Mouse (Mus musculus): Measurements from ENCODE around the gene Lhfpl3. TPM values are rescaled to one million over a fixed set of nuclear protein-coding genes. Genes with fewer than 3 reads are reported as not detected.
A peak's percentile ranks its signal among the peaks of the same experiment; 100 is the strongest.

Gene Lhfpl3
- polyA plus RNA-seq, 1 experiment from 2014 or later = 1.1 TPM

DNA sequence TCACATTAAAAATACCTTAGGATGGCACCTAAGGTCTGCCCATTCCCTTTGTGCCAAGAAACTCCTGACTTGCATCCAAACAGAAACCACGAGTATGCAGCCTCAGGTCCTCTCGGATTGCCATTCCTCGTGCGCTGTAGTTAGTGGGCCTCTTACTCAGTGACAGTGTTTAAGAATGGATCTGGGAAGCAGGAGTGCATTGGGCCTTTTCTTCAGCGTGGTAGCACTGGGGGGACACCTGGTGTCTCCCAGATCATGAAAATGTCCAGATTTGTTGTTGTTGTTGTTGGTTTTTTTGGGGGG, 289.8 kb downstream of the Lhfpl3 start:
- Histone ChIP-seq H3K27me3 (ENCODE audit: control insufficient read depth, insufficient read depth, low read length) (no peaks in the 10 kb centered on the region), H3K4me2 (replicated peaks; ENCODE audit: low read depth, low read length) (no peak overlapping the region), H3K36me3 (ENCODE audit: control insufficient read depth, insufficient read depth, low read length) (no peaks in the 10 kb centered on the region), H3K9me3 (ENCODE audit: control insufficient read depth, low read length) (no peaks in the 10 kb centered on the region), H3K4me1 (replicated peaks; ENCODE audit: control insufficient read depth, insufficient read depth, low read length) (no peaks in the 10 kb centered on the region), H3K4me3 (ENCODE audit: low read depth, low read length) (no peak overlapping the region), H3K9ac (ENCODE audit: low read depth, low read length) (no peak overlapping the region), H3K27ac (ENCODE audit: low read depth, low read length) (no peak overlapping the region)
- WGBS = 79% methylated on average over 5 of the region's 5 CpGs
- no peak for DNase-seq (ENCODE audit: low spot score)
- no peak for ATAC-seq (ENCODE audit: low FRiP score)

DNA sequence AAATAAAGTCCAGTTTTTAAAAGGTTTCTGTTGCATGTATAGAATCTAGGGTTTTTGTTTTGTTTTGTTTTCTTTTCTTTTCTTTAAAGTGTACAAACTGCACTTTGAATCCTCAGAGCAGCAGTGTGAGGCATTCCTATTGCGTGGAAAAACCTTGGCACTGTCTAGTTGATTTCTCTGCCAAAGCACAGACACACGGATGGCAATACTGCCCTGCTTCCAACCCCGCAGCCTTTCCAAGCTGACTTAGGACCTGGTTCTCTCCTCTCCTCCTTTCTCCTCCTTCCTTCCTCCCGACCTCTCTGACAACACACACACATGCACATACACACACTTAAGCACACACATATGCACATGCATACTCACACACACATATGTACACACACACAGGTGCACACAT, 294.6 kb downstream of the Lhfpl3 start:
- no peaks in the 10 kb centered on the region for H3K36me3 ChIP-seq (ENCODE audit: control insufficient read depth, insufficient read depth, low read length)
- DNase-seq (ENCODE audit: low spot score) = no peak
- H3K27me3 ChIP-seq (ENCODE audit: control insufficient read depth, insufficient read depth, low read length) = no peaks in the 10 kb centered on the region
- no peaks in the 10 kb centered on the region for H3K9me3 ChIP-seq (ENCODE audit: control insufficient read depth, low read length)
- H3K4me1 ChIP-seq (replicated peaks; ENCODE audit: control insufficient read depth, insufficient read depth, low read length) = no peaks in the 10 kb centered on the region
- H3K4me2 ChIP-seq (replicated peaks; ENCODE audit: low read depth, low read length) = no peak overlapping the region
- ATAC-seq (ENCODE audit: low FRiP score) = no peak
- no peak overlapping the region for H3K27ac ChIP-seq (ENCODE audit: low read depth, low read length)
- H3K4me3 ChIP-seq (ENCODE audit: low read depth, low read length) = no peak overlapping the region
- WGBS = 81% methylated on average over 4 of the region's 4 CpGs
- H3K9ac ChIP-seq (ENCODE audit: low read depth, low read length) = no peak overlapping the region

DNA sequence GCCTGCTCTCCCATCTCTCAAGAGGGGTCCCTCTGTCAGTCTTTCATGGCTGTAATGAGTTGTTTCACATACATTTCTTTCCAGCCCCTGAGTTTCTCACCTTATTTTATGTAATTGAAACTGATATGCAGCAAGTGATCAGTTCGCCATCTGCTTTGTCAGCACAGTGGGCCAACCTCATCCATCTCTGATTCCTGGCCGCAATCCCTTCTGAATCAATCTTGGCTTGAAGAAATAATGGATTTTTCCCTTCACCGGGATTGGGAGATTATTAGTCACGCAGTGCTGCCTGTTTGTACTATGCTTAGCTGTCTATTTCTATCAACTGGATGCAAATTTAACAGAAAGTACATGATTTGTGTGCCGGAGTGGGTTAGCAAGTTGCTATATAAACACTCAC, 297.0 kb downstream of the Lhfpl3 start:
- Histone ChIP-seq H3K4me3 (ENCODE audit: low read depth, low read length) (no peak overlapping the region), H3K27ac (ENCODE audit: low read depth, low read length) (no peak overlapping the region), H3K4me1 (replicated peaks; ENCODE audit: control insufficient read depth, insufficient read depth, low read length) (no peaks in the 10 kb centered on the region), H3K36me3 (ENCODE audit: control insufficient read depth, insufficient read depth, low read length) (no peaks in the 10 kb centered on the region), H3K27me3 (ENCODE audit: control insufficient read depth, insufficient read depth, low read length) (no peaks in the 10 kb centered on the region), H3K9me3 (ENCODE audit: control insufficient read depth, low read length) (no peaks in the 10 kb centered on the region), H3K9ac (ENCODE audit: low read depth, low read length) (no peak overlapping the region), H3K4me2 (replicated peaks; ENCODE audit: low read depth, low read length) (no peak overlapping the region)
- DNase-seq (ENCODE audit: low spot score) = no peak
- ATAC-seq (ENCODE audit: low FRiP score) = no peak
- WGBS = 89% methylated on average over 5 of the region's 5 CpGs

DNA sequence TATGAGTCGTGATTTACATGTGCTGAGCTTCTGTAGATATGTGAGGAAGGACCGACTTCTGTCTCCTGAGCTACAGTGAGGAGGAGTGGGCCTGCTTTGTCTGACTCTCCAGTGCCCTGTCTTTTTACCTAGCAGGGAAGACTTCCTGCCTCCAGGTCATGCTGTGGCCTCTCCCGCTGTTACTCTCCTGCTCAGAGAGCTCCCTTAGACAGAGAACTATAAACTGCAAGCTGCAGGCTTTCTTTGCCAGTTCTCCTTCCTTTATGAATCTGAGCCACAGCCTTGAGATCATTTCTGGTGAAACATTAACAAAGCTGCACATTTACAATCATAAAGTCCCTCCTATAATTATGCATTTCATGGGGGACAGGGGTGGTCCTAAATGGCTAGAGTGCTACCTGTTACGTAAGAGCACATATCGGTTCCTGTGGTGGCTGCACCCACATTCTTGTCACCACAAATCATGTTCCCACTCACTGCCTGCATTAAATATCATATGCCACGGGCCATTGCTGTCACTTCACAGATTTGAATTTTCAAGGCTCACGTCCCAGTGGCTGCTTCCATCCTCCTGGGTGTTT, 303.3 kb downstream of the Lhfpl3 start:
- no peak for ATAC-seq (ENCODE audit: low FRiP score)
- H3K4me2 ChIP-seq (replicated peaks; ENCODE audit: low read depth, low read length) = no peak overlapping the region
- no peaks in the 10 kb centered on the region for H3K9me3 ChIP-seq (ENCODE audit: control insufficient read depth, low read length)
- no peak overlapping the region for H3K9ac ChIP-seq (ENCODE audit: low read depth, low read length)
- DNase-seq (ENCODE audit: low spot score) = no peak
- no peak overlapping the region for H3K27ac ChIP-seq (ENCODE audit: low read depth, low read length)
- 80% methylated on average over 7 of the region's 7 CpGs for WGBS
- H3K4me1 ChIP-seq (replicated peaks; ENCODE audit: control insufficient read depth, insufficient read depth, low read length) = no peaks in the 10 kb centered on the region
- no peaks in the 10 kb centered on the region for H3K36me3 ChIP-seq (ENCODE audit: control insufficient read depth, insufficient read depth, low read length)
- H3K4me3 ChIP-seq (ENCODE audit: low read depth, low read length) = no peak overlapping the region
- no peaks in the 10 kb centered on the region for H3K27me3 ChIP-seq (ENCODE audit: control insufficient read depth, insufficient read depth, low read length)

DNA sequence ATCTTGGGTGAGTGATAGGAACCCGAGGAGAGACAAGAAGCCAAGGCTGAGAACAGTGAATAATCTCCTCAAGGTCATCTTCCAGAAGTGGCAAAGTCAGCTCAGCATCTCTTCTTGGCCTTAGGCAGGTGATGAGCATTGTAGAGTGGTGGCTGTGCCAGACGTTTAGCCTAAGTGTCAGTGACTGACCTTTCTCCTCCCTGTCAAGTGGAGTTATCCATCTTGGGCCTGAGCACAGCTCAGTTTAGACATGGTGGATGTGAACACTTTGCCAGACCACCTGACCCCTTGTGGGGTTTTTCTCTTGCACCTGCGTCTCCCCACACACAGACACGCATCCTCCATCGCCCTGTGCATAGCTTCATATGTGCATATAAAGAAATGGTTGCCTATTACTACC, 305.6 kb downstream of the Lhfpl3 start:
- Histone ChIP-seq H3K4me3 (ENCODE audit: low read depth, low read length) (no peak overlapping the region), H3K36me3 (ENCODE audit: control insufficient read depth, insufficient read depth, low read length) (no peaks in the 10 kb centered on the region), H3K9ac (ENCODE audit: low read depth, low read length) (no peak overlapping the region), H3K9me3 (ENCODE audit: control insufficient read depth, low read length) (no peaks in the 10 kb centered on the region), H3K27ac (ENCODE audit: low read depth, low read length) (no peak overlapping the region), H3K4me1 (replicated peaks; ENCODE audit: control insufficient read depth, insufficient read depth, low read length) (no peaks in the 10 kb centered on the region), H3K27me3 (ENCODE audit: control insufficient read depth, insufficient read depth, low read length) (no peaks in the 10 kb centered on the region), H3K4me2 (replicated peaks; ENCODE audit: low read depth, low read length) (no peak overlapping the region)
- 0 out of 2 replicates have a peak, but pooled peaks have one; percentile 43 for ATAC-seq (ENCODE audit: low FRiP score)
- 78% methylated on average over 5 of the region's 5 CpGs for WGBS
- no peak for DNase-seq (ENCODE audit: low spot score)

DNA sequence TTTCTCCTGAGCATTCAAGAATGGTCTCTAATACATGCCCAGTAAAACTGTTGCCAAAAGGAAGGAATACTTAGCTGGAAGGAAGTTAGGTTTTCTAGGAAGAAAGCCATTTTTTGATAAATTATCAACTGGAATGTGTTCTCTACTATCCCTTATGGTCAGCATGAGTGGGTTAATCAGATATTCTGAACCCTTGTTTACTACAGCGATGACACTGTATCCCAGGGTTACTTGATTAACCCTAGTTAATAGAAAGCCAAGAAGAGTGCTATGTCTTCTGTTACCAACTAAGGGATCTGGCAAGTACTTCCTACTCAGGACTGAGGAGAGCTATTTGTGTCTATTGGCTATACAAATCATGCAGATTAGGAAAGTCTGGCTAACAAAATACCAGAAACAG, 349.0 kb downstream of the Lhfpl3 start:
- WGBS = 77% methylated on average over 1 of the region's 1 CpGs
- no peak overlapping the region for H3K27ac ChIP-seq (ENCODE audit: low read depth, low read length)
- no peak for ATAC-seq (ENCODE audit: low FRiP score)

DNA sequence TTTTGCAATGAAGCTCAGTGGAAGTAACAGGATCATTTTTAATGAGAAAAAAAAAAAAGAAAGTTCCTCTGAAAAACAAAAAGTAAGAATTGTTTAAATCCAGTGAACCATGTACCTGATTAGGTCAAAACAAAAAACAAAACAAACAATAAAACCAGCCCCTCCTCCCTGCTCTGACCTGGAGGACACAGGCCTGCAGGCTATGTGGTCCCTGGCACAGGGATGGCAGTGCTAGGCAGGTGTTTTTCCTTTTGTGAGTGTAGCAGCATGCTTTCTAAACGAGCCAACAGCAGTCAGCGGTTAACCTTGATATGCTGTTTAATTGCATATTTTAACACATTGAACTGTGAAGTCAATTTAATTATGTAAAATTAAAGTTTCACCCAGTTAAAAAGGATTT, 360.7 kb downstream of the Lhfpl3 start:
- Histone ChIP-seq H3K4me2 (replicated peaks; ENCODE audit: low read depth, low read length) (no peak overlapping the region), H3K27ac (ENCODE audit: low read depth, low read length) (no peak overlapping the region), H3K27me3 (ENCODE audit: control insufficient read depth, insufficient read depth, low read length) (no peaks in the 10 kb centered on the region), H3K4me3 (ENCODE audit: low read depth, low read length) (no peak overlapping the region), H3K4me1 (replicated peaks; ENCODE audit: control insufficient read depth, insufficient read depth, low read length) (no peaks in the 10 kb centered on the region), H3K9ac (ENCODE audit: low read depth, low read length) (no peak overlapping the region), H3K9me3 (ENCODE audit: control insufficient read depth, low read length) (no peaks in the 10 kb centered on the region), H3K36me3 (ENCODE audit: control insufficient read depth, insufficient read depth, low read length) (no peaks in the 10 kb centered on the region)
- DNase-seq (ENCODE audit: low spot score) (no peak), ATAC-seq (ENCODE audit: low FRiP score) (no peak)
- 68% methylated on average over 2 of the region's 2 CpGs for WGBS

More for the DNA sequence above, 349.0 kb downstream of the Lhfpl3 start:
- Histone ChIP-seq H3K4me2 (replicated peaks; ENCODE audit: low read depth, low read length) (no peak overlapping the region), H3K4me1 (replicated peaks; ENCODE audit: control insufficient read depth, insufficient read depth, low read length) (no peaks in the 10 kb centered on the region), H3K9ac (ENCODE audit: low read depth, low read length) (no peak overlapping the region), H3K9me3 (ENCODE audit: control insufficient read depth, low read length) (no peaks in the 10 kb centered on the region), H3K4me3 (ENCODE audit: low read depth, low read length) (no peak overlapping the region), H3K36me3 (ENCODE audit: control insufficient read depth, insufficient read depth, low read length) (no peaks in the 10 kb centered on the region), H3K27me3 (ENCODE audit: control insufficient read depth, insufficient read depth, low read length) (no peaks in the 10 kb centered on the region)
- no peak for DNase-seq (ENCODE audit: low spot score)

DNA sequence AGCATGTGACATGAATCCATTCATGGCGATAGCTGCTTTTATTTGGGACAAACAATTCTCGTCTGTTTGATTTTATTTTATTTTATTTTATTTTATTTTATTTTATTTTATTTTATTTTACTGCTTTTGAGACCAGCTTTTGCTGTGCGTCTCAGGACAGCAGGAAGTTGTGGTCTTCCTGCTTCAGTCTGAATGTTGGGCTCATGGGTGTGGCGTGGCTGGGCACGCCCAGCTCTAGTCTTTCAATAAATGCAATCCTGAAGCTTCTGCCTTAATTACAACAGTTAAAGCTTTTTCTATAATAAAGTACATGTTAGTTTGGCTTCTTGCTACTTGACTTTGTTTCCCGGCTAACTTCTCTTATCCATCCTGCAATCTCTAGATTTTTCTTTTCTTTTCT, 365.4 kb downstream of the Lhfpl3 start:
- H3K27me3 ChIP-seq (ENCODE audit: control insufficient read depth, insufficient read depth, low read length) = no peaks in the 10 kb centered on the region
- WGBS = 93% methylated on average over 6 of the region's 6 CpGs
- no peaks in the 10 kb centered on the region for H3K9me3 ChIP-seq (ENCODE audit: control insufficient read depth, low read length)
- no peak overlapping the region for H3K27ac ChIP-seq (ENCODE audit: low read depth, low read length)
- H3K4me1 ChIP-seq (replicated peaks; ENCODE audit: control insufficient read depth, insufficient read depth, low read length) = no peaks in the 10 kb centered on the region
- no peak overlapping the region for H3K4me3 ChIP-seq (ENCODE audit: low read depth, low read length)
- H3K9ac ChIP-seq (ENCODE audit: low read depth, low read length) = no peak overlapping the region
- ATAC-seq (ENCODE audit: low FRiP score) (no peak), DNase-seq (ENCODE audit: low spot score) (no peak)
- no peak overlapping the region for H3K4me2 ChIP-seq (replicated peaks; ENCODE audit: low read depth, low read length)
- H3K36me3 ChIP-seq (ENCODE audit: control insufficient read depth, insufficient read depth, low read length) = no peaks in the 10 kb centered on the region

DNA sequence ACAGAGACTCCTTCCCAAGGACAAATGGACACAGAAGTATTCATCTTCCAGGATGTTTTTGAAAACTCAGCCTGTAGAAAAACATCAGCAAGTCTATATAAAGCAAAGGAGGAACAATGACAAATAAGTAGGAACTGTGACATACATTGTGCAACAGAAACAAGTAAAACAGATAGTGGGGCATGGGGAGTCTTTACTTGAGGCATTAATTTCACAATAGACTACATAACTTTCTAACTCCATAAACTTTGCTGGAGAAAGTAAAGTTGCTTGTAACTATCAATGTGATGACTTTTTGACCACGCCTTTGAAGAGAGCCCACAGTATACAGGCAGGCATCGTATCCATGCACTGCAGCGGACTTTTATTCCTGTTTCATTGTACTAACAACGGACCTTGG, 368.4 kb downstream of the Lhfpl3 start:
- Histone ChIP-seq H3K27ac (ENCODE audit: low read depth, low read length) (no peak overlapping the region), H3K27me3 (ENCODE audit: control insufficient read depth, insufficient read depth, low read length) (no peaks in the 10 kb centered on the region), H3K9ac (ENCODE audit: low read depth, low read length) (no peak overlapping the region), H3K36me3 (ENCODE audit: control insufficient read depth, insufficient read depth, low read length) (no peaks in the 10 kb centered on the region), H3K9me3 (ENCODE audit: control insufficient read depth, low read length) (no peaks in the 10 kb centered on the region), H3K4me3 (ENCODE audit: low read depth, low read length) (no peak overlapping the region), H3K4me1 (replicated peaks; ENCODE audit: control insufficient read depth, insufficient read depth, low read length) (no peaks in the 10 kb centered on the region), H3K4me2 (replicated peaks; ENCODE audit: low read depth, low read length) (no peak overlapping the region)
- ATAC-seq (ENCODE audit: low FRiP score) (no peak), DNase-seq (ENCODE audit: low spot score) (no peak)
- 93% methylated on average over 4 of the region's 4 CpGs for WGBS
